Mouse (Mus musculus): ENCODE data around the gene Pcnx4. TPM values are rescaled to one million over a fixed set of nuclear protein-coding genes. Genes with fewer than 3 reads are reported as not detected.
"Not testable (repeated sequence)": the region's sequence is repeated elsewhere in the genome, so short reads cannot be mapped to it uniquely, and the experiment has no call there.

The Pcnx4 gene
- polyA plus RNA-seq, 1 experiment = 4.9 TPM

DNA sequence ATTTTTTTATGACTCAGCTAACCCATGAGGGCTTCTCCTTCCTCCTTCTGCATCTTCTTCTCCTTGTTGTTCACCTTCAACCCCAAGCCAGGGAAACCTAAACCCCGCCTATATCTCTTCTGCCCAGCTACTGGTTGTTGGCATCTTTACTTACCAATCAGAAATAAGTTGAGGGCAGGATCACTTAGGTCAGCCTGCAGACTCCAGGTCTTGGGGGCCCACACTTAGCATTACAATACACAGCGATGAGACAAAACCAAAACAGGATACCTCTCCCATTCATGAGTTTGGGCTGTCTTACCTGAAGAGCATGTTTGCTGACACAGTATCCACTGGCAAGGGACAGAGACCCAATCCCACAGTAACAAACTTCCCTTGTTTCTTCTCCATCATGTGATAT is 57.8 kb downstream of the Pcnx4 start:
- Histone ChIP-seq H3K27me3 (ENCODE audit: control insufficient read depth, insufficient read depth, insufficient read length) (no peaks in the 10 kb centered on the region), H3K79me2 (ENCODE audit: control insufficient read depth, insufficient read depth) (no peaks in the 10 kb centered on the region), H3ac (ENCODE audit: control insufficient read depth, insufficient read length, low read depth) (no peak overlapping the region), H3K36me3 (ENCODE audit: control insufficient read depth, insufficient read depth) (no peaks in the 10 kb centered on the region), H3K79me3 (ENCODE audit: low read depth) (no peaks in the 10 kb centered on the region), H3K4me3 (ENCODE audit: insufficient read depth, poor library complexity, severe bottlenecking) (no peak overlapping the region)
- no peak for TF ChIP-seq FOSL1 (IDR thresholded peaks at IDR 0.05; ENCODE audit: insufficient read depth, low read length, poor library complexity, severe bottlenecking)
- no peak for TF ChIP-seq CTCF (IDR thresholded peaks at IDR 0.05; ENCODE audit: control insufficient read depth, insufficient read depth, insufficient read length)
- TF ChIP-seq USF1 (IDR thresholded peaks at IDR 0.05; ENCODE audit: low read depth) = no peak
- TF ChIP-seq MAX (IDR thresholded peaks at IDR 0.05) = no peak
- TF ChIP-seq MYOG (IDR thresholded peaks at IDR 0.05; ENCODE audit: control insufficient read depth, extremely low read depth, insufficient read length) = no peak
- no peak for TF ChIP-seq MYOD1 (IDR thresholded peaks at IDR 0.05; ENCODE audit: control insufficient read depth, insufficient read length, low read depth)
- no peak for TF ChIP-seq CEBPB (IDR thresholded peaks at IDR 0.05; ENCODE audit: low read depth)

DNA sequence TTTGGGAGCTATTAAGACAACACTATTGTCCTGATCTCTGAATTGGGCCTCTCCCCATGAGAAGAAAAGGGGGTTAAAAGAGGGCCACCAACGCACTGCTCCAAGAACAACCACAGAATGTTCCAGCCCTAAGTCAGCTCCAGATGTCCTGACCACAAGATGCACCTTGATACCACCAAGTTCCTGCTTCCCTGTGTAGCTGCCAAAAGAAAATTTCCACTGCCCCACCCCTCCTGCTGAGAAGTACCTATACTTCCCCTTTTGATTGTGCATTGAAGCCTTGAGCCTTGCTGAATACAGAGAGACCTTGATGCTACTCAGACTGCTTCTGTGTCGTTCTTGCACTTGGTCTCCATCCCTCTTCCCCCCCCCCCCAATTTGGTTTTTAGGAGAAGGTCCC is 62.5 kb downstream of the Pcnx4 start:
- not testable (repeated sequence) for H3ac ChIP-seq (ENCODE audit: control insufficient read depth, insufficient read length, low read depth); H3K79me3 ChIP-seq (ENCODE audit: low read depth); H3K79me2 ChIP-seq (ENCODE audit: control insufficient read depth, insufficient read depth); H3K4me3 ChIP-seq (ENCODE audit: insufficient read depth, poor library complexity, severe bottlenecking); H3K27me3 ChIP-seq (ENCODE audit: control insufficient read depth, insufficient read depth, insufficient read length); H3K36me3 ChIP-seq (ENCODE audit: control insufficient read depth, insufficient read depth)

DNA sequence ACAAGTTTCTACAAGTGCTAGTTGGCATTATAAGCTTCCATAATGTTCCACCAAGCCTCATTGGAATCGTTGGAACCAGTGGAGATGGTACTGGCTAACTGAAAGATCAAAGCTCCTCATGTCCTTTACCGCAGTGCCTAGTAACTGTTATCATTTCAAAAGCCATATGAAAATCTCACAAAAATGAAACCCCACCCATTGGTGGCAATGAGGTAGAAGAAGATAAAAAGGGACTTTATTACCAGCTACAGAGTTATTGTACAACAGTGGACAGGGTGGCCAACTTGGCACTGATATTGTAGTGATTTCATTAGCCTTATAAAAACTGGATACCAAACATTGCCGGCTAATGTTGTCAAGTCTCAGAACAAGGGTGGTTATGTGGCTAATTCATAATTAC is 75.9 kb downstream of the Pcnx4 start:
- peaks cover 3% of the 10 kb centered on the region for H3K27me3 ChIP-seq (ENCODE audit: control insufficient read depth, insufficient read depth, insufficient read length)
- H3K36me3 ChIP-seq (ENCODE audit: control insufficient read depth, insufficient read depth) = no peaks in the 10 kb centered on the region
- H3K79me2 ChIP-seq (ENCODE audit: control insufficient read depth, insufficient read depth) = no peaks in the 10 kb centered on the region
- H3K79me3 ChIP-seq (ENCODE audit: low read depth) = no peaks in the 10 kb centered on the region
- TF ChIP-seq FOSL1 (IDR thresholded peaks at IDR 0.05; ENCODE audit: insufficient read depth, low read length, poor library complexity, severe bottlenecking) (no peak), MAX (IDR thresholded peaks at IDR 0.05) (no peak), MYOG (IDR thresholded peaks at IDR 0.05; ENCODE audit: control insufficient read depth, extremely low read depth, insufficient read length) (no peak), USF1 (IDR thresholded peaks at IDR 0.05; ENCODE audit: low read depth) (no peak), CTCF (IDR thresholded peaks at IDR 0.05; ENCODE audit: control insufficient read depth, insufficient read depth, insufficient read length) (no peak), MYOD1 (IDR thresholded peaks at IDR 0.05; ENCODE audit: control insufficient read depth, insufficient read length, low read depth) (no peak), CEBPB (IDR thresholded peaks at IDR 0.05; ENCODE audit: low read depth) (no peak)
- no peak overlapping the region for H3K4me3 ChIP-seq (ENCODE audit: insufficient read depth, poor library complexity, severe bottlenecking)
- no peak overlapping the region for H3ac ChIP-seq (ENCODE audit: control insufficient read depth, insufficient read length, low read depth)

DNA sequence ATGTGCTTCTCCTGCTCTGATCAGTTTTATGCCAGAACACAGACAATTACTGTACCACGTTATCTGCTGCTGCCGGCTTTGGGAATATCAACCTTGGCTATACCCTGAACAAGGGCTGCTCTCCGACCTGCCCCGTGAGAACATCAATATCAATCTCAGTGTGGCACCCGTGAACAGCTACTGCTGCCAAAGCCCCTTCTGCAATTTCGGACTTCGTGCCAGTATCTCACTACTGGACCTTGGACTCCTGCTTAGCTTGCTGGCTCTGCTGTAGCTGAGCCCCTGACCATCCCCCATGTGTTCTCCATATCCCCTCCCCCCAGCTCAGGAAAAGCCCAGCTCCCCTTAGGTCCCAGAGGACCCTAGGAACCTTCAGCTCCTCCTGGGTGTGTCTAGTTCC is 84.7 kb downstream of the Pcnx4 start:
- H3K4me3 ChIP-seq (ENCODE audit: insufficient read depth, poor library complexity, severe bottlenecking) = no peak overlapping the region
- H3K79me3 ChIP-seq (ENCODE audit: low read depth) = no peaks in the 10 kb centered on the region
- H3K36me3 ChIP-seq (ENCODE audit: control insufficient read depth, insufficient read depth) = no peaks in the 10 kb centered on the region
- H3K27me3 ChIP-seq (ENCODE audit: control insufficient read depth, insufficient read depth, insufficient read length) = peaks cover 12% of the 10 kb centered on the region
- TF ChIP-seq MYOG (IDR thresholded peaks at IDR 0.05; ENCODE audit: control insufficient read depth, extremely low read depth, insufficient read length) (no peak), CEBPB (IDR thresholded peaks at IDR 0.05; ENCODE audit: low read depth) (no peak), USF1 (IDR thresholded peaks at IDR 0.05; ENCODE audit: low read depth) (no peak), FOSL1 (IDR thresholded peaks at IDR 0.05; ENCODE audit: insufficient read depth, low read length, poor library complexity, severe bottlenecking) (no peak), MAX (IDR thresholded peaks at IDR 0.05) (no peak)
- H3K79me2 ChIP-seq (ENCODE audit: control insufficient read depth, insufficient read depth) = no peaks in the 10 kb centered on the region
- H3ac ChIP-seq (ENCODE audit: control insufficient read depth, insufficient read length, low read depth) = no peak overlapping the region

DNA sequence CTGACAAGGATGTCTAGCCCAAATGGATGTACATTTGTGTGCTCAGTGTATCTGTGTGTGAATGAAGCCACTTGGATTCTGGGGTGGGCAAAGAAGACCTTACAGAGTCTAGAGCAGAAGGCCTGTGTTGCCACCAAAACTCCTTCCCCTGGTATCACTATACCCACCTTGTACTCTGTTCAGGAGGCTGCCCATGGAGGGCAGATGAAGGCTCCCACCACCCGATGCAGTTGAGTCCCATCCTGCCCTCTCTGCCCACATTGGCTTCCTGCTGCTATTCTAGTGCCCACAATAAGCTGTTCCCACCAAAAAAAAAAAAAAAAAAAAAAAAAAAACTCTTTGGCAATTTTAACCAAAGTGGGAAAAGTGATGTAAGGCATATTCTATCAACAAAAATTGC is 85.3 kb downstream of the Pcnx4 start:
- H3K27me3 ChIP-seq (ENCODE audit: control insufficient read depth, insufficient read depth, insufficient read length) = peaks cover 12% of the 10 kb centered on the region
- TF ChIP-seq MYOD1 (IDR thresholded peaks at IDR 0.05; ENCODE audit: control insufficient read depth, insufficient read length, low read depth) = no peak
- TF ChIP-seq CTCF (IDR thresholded peaks at IDR 0.05; ENCODE audit: control insufficient read depth, insufficient read depth, insufficient read length) = no peak
- no peaks in the 10 kb centered on the region for H3K79me2 ChIP-seq (ENCODE audit: control insufficient read depth, insufficient read depth)
- H3K79me3 ChIP-seq (ENCODE audit: low read depth) = no peaks in the 10 kb centered on the region
- no peak overlapping the region for H3K4me3 ChIP-seq (ENCODE audit: insufficient read depth, poor library complexity, severe bottlenecking)
- no peaks in the 10 kb centered on the region for H3K36me3 ChIP-seq (ENCODE audit: control insufficient read depth, insufficient read depth)
- H3ac ChIP-seq (ENCODE audit: control insufficient read depth, insufficient read length, low read depth) = no peak overlapping the region

DNA sequence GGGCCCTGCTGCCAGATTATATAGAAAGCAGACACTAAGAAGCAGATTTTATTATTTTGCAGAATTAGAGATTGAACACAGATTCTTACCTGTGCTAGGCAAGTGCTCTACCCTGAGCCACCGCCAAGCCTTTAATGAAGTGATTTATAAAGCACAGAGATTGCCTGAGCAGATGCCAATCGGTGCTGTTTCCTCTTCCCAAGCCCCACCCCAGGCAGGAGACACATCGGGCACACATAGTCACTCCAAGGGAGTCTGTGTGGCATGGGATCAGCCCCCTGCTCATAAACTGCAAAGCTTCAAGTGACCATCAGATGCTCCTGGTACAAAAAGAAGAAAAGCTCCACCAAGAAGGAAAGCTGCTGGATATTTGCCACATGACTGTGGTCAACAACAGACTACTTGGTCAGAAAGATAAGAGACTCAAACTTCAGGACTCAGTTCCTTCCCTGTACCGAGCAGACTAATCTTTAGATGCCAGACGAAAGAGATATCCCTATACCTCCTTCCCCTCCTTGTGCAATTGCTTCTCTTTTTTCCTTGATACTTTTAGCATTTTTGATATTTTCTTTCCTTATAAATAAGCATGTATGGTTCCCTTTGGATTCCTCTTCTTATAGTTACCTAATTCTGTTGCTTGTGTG is 86.8 kb downstream of the Pcnx4 start:
- Histone ChIP-seq H3K79me2 (ENCODE audit: control insufficient read depth, insufficient read depth) (no peaks in the 10 kb centered on the region), H3K79me3 (ENCODE audit: low read depth) (no peaks in the 10 kb centered on the region), H3ac (ENCODE audit: control insufficient read depth, insufficient read length, low read depth) (no peak overlapping the region), H3K27me3 (ENCODE audit: control insufficient read depth, insufficient read depth, insufficient read length) (peaks cover 12% of the 10 kb centered on the region), H3K4me3 (ENCODE audit: insufficient read depth, poor library complexity, severe bottlenecking) (no peak overlapping the region), H3K36me3 (ENCODE audit: control insufficient read depth, insufficient read depth) (no peaks in the 10 kb centered on the region)
- TF ChIP-seq MYOG (IDR thresholded peaks at IDR 0.05; ENCODE audit: control insufficient read depth, extremely low read depth, insufficient read length) = no peak
- TF ChIP-seq CEBPB (IDR thresholded peaks at IDR 0.05; ENCODE audit: low read depth) = no peak
- no peak for TF ChIP-seq USF1 (IDR thresholded peaks at IDR 0.05; ENCODE audit: low read depth)
- no peak for TF ChIP-seq MAX (IDR thresholded peaks at IDR 0.05)
- TF ChIP-seq CTCF (IDR thresholded peaks at IDR 0.05; ENCODE audit: control insufficient read depth, insufficient read depth, insufficient read length) = no peak
- TF ChIP-seq FOSL1 (IDR thresholded peaks at IDR 0.05; ENCODE audit: insufficient read depth, low read length, poor library complexity, severe bottlenecking) = no peak
- no peak for TF ChIP-seq MYOD1 (IDR thresholded peaks at IDR 0.05; ENCODE audit: control insufficient read depth, insufficient read length, low read depth)

Measured in C2C12 (cell line).